Mouse (Mus musculus) embryonic facial prominence, embryonic 10.5 days (tissue): Measurements from ENCODE around the gene F12. TPM values are rescaled to one million over a fixed set of nuclear protein-coding genes. Genes with fewer than 3 reads are reported as not detected.

Experiments used
- DNase-seq: peaks from one replicate; pipeline ENCODE4 v3.0.0-alpha.2; 2017; ENCODE audit warnings: low spot score
- H3K27ac ChIP-seq: fragments of 300-500 bp; sonication (generic); replicated peaks from 2 replicates; pipeline ENCODE4 v1.5.1; 2016; ENCODE audit warnings: mild to moderate bottlenecking
- H3K27me3 ChIP-seq: fragments of 300-500 bp; sonication (generic); replicated peaks from 2 replicates; pipeline ENCODE4 v1.6.1; 2016; ENCODE audit warnings: low read depth, mild to moderate bottlenecking; ENCODE audit not compliant: poor library complexity, severe bottlenecking
- H3K36me3 ChIP-seq: fragments of 300-500 bp; sonication (generic); replicated peaks from 2 replicates; pipeline ENCODE4 v1.6.1; 2016; ENCODE audit warnings: mild to moderate bottlenecking, moderate library complexity
- H3K4me1 ChIP-seq: fragments of 300-500 bp; sonication (generic); 2 replicates; pipeline ENCODE4 v1.6.1; 2016
- H3K4me3 ChIP-seq: fragments of 300-500 bp; sonication (generic); 2 replicates; pipeline ENCODE4 v1.5.1; 2016; ENCODE audit warnings: mild to moderate bottlenecking, moderate library complexity
- H3K9me3 ChIP-seq: fragments of 300-500 bp; sonication (generic); 2 replicates; pipeline ENCODE4 v1.6.1; 2016; ENCODE audit warnings: mild to moderate bottlenecking
- WGBS: fragments of 180-500 bp; shearing (Covaris S2); methylation state at CpG from one replicate; pipeline ENCODE4 v1.1.7; 2016; 5-methylcytosine and 5-hydroxymethylcytosine counted together
- microRNA-seq: library from miRNA; unstranded; fragments of <30 nt; microRNA quantifications from one replicate; pipeline ENCODE4, GENCODE M21; 2017
- polyA plus RNA-seq: library from polyadenylated mRNA; unstranded; fragments of >200 nt; fragmentation: Nextera tagmentation; extraction: Ambion mirVana; gene quantifications from 2 replicates; pipeline ENCODE4 v1.2.1, GENCODE M21; 2016

The F12 gene
- polyA plus RNA-seq, 1 experiment from 2014 or later, result not detected

GRCm38 (mm10) chr13:55371740-55372139, 54.9 kb downstream of the F12 start:
- H3K36me3 ChIP-seq, result no peaks in the 10 kb centered on the region
- no peak overlapping the region for H3K27ac ChIP-seq
- no peak for DNase-seq
- peaks cover 9% of the 10 kb centered on the region for H3K4me1 ChIP-seq
- no peaks in the 10 kb centered on the region for H3K9me3 ChIP-seq
- peaks cover 54% of the 10 kb centered on the region for H3K27me3 ChIP-seq
- H3K4me3 ChIP-seq, result no peak overlapping the region
- WGBS, result 54% methylated on average over 5 of the region's 5 CpGs

GRCm38 (mm10) chr13:55371007-55371681, 55.4 kb downstream of the F12 start:
- Histone ChIP-seq H3K9me3 (no peaks in the 10 kb centered on the region), H3K27ac (no peak overlapping the region; the same call in 1 of the 2 replicates), H3K4me3 (no peak overlapping the region), H3K27me3 (peaks cover 54% of the 10 kb centered on the region), H3K36me3 (no peaks in the 10 kb centered on the region), H3K4me1 (peaks cover 9% of the 10 kb centered on the region)
- no peak for DNase-seq
- 58% methylated on average over 8 of the region's 8 CpGs for WGBS

- Histone ChIP-seq H3K9me3 (no peaks in the 10 kb centered on the region), H3K27ac (no peak overlapping the region), H3K4me1 (peaks cover 9% of the 10 kb centered on the region), H3K36me3 (no peaks in the 10 kb centered on the region), H3K27me3 (peaks cover 46% of the 10 kb centered on the region), H3K4me3 (no peak overlapping the region)
- WGBS, result 68% methylated on average over 3 of the region's 3 CpGs
- DNase-seq, result no peak
Measured at GRCm38 (mm10) chr13:55370234-55370633, 56.4 kb downstream of the F12 start.

- Histone ChIP-seq H3K36me3 (no peaks in the 10 kb centered on the region), H3K4me3 (peak within 1 kb of the TSS; percentile 19; the same call in 1 of the 2 replicates), H3K4me1 (peaks cover 9% of the 10 kb centered on the region), H3K27me3 (peaks cover 40% of the 10 kb centered on the region), H3K27ac (no peak within 1 kb of the TSS; the same call in 1 of the 2 replicates), H3K9me3 (no peaks in the 10 kb centered on the region)
- no peak for DNase-seq
- 66% methylated on average over 13 of the region's 13 CpGs for WGBS
Measured at GRCm38 (mm10) chr13:55369531-55370114, 57.0 kb downstream of the F12 start, which contains the start of gene Rgs14. Gene Rgs14, plus strand, starts transcription at chr13:55369732.

- WGBS, result 78% methylated on average over 7 of the region's 7 CpGs
- DNase-seq, result no peak
- peaks cover 28% of the 10 kb centered on the region for H3K27me3 ChIP-seq
- H3K36me3 ChIP-seq, result no peaks in the 10 kb centered on the region
- peaks cover 9% of the 10 kb centered on the region for H3K4me1 ChIP-seq
- H3K27ac ChIP-seq, result no peak overlapping the region
- H3K4me3 ChIP-seq, result no peak overlapping the region
- no peaks in the 10 kb centered on the region for H3K9me3 ChIP-seq
Measured at GRCm38 (mm10) chr13:55368401-55368800, 58.2 kb downstream of the F12 start.

Small RNA genes lying within 50 kb of the gene (microRNA-seq; reads per million reads assigned to microRNA genes)
- gene Mir6943, result not detected

Other genes with a start within 250 kb of the F12 start
- gene Nsd1, start 217.0 kb downstream of the F12 start, polyA plus RNA-seq, result 71.9 and 72.5 TPM in 2 replicates
- gene Prelid1, start 106.3 kb downstream of the F12 start, polyA plus RNA-seq, result 460 and 481 TPM in 2 replicates
- gene Rab24, start 104.8 kb downstream of the F12 start, polyA plus RNA-seq, result 70.4 and 73.3 TPM in 2 replicates
- 20.5 and 20.9 TPM in 2 replicates for gene Mxd3, start 97.0 kb downstream of the F12 start, polyA plus RNA-seq
- gene Lman2, start 64.0 kb downstream of the F12 start, polyA plus RNA-seq, result 101 and 110 TPM in 2 replicates
- gene Rgs14, start 57.1 kb downstream of the F12 start, polyA plus RNA-seq, result 0.54 and 0.97 TPM in 2 replicates
- gene Slc34a1, start 28.6 kb downstream of the F12 start, polyA plus RNA-seq, result not detected in 2 replicates
- gene Pfn3, start 11.6 kb downstream of the F12 start, polyA plus RNA-seq, result not detected in 2 replicates
- 65.2 and 65.6 TPM in 2 replicates for gene Grk6, start 18.3 kb upstream of the F12 start, polyA plus RNA-seq
- gene Prr7, start 37.5 kb upstream of the F12 start, polyA plus RNA-seq, result 0.54 TPM in 2 replicates
- 412 and 419 TPM in 2 replicates for gene Dbn1, start 61.3 kb upstream of the F12 start, polyA plus RNA-seq
- gene Pdlim7, start 86.9 kb upstream of the F12 start, polyA plus RNA-seq, result 209 and 215 TPM in 2 replicates
- 3.6 and 4.2 TPM in 2 replicates for gene Dok3, start 102.5 kb upstream of the F12 start, polyA plus RNA-seq
- gene Ddx41, start 109.9 kb upstream of the F12 start, polyA plus RNA-seq, result 90.0 and 93.5 TPM in 2 replicates
- 62.7 and 67.3 TPM in 2 replicates for gene Fam193b, start 144.3 kb upstream of the F12 start, polyA plus RNA-seq
- gene Tmed9, start 146.9 kb upstream of the F12 start, polyA plus RNA-seq, result 120 and 121 TPM in 2 replicates
- 30.1 and 32.0 TPM in 2 replicates for gene B4galt7, start 173.1 kb upstream of the F12 start, polyA plus RNA-seq
- gene Caml, start 196.2 kb upstream of the F12 start, polyA plus RNA-seq, result 52.6 and 53.6 TPM in 2 replicates
- gene Ddx46, start 208.2 kb upstream of the F12 start, polyA plus RNA-seq, result 44.7 and 47.4 TPM in 2 replicates